Mouse (Mus musculus) kidney, postnatal 25 days (tissue): ENCODE measurements around the gene Serpinb13.
"Not testable (repeated sequence)": the region's sequence is repeated elsewhere in the genome, so short reads cannot be mapped to it uniquely, and the experiment has no call there.

ENCODE experiments used
- DNase-seq, 2 experiments: peaks; one replicate each; pipeline ENCODE4 v3.0.0; 2021; ENCODE audit warnings: mixed read lengths in 2 of 2

Serpinb13 gene

GRCm38 (mm10) chr1:106980684-106981083 lies at the start of gene Serpinb13:
Serpinb13 (plus strand) TSS chr1:106980984.
- DNase-seq, result no peak

- DNase-seq, result no peak
Observed at GRCm38 (mm10) chr1:106931954-106932353, 48.8 kb upstream of the Serpinb13 start.

GRCm38 (mm10) chr1:106933658-106934057 lies 47.1 kb upstream of the Serpinb13 start:
- no peak for DNase-seq

- no peak for DNase-seq
Observed at GRCm38 (mm10) chr1:106934265-106934664, 46.5 kb upstream of the Serpinb13 start, which contains the start of gene Serpinb12. Serpinb12 (plus strand) TSS chr1:106934449.

GRCm38 (mm10) chr1:106947217-106947616 lies 33.6 kb upstream of the Serpinb13 start:
- DNase-seq, result no peak

- no peak for DNase-seq
Observed at GRCm38 (mm10) chr1:106959981-106960380, 20.8 kb upstream of the Serpinb13 start.

- DNase-seq, result peak; percentile 23 to 34
Observed at GRCm38 (mm10) chr1:106961023-106961422, 19.8 kb upstream of the Serpinb13 start.

- no peak for DNase-seq
Observed at GRCm38 (mm10) chr1:106983092-106983491, 2.3 kb downstream of the Serpinb13 start.

GRCm38 (mm10) chr1:106983865-106984264 lies 3.1 kb downstream of the Serpinb13 start:
- DNase-seq, result no peak

GRCm38 (mm10) chr1:107000424-107000823 lies 19.6 kb downstream of the Serpinb13 start:
- DNase-seq, result no peak

GRCm38 (mm10) chr1:107001754-107002153 lies 21.0 kb downstream of the Serpinb13 start:
- DNase-seq, result no peak

- no peak for DNase-seq
Observed at GRCm38 (mm10) chr1:107006316-107006715, 25.5 kb downstream of the Serpinb13 start.

GRCm38 (mm10) chr1:107014530-107014929 lies 33.7 kb downstream of the Serpinb13 start:
- peak in 1 of 2 experiments; percentile 16 for DNase-seq

GRCm38 (mm10) chr1:107015210-107015609 lies 34.4 kb downstream of the Serpinb13 start:
- peak in 1 of 2 experiments; percentile 28 for DNase-seq

GRCm38 (mm10) chr1:107025886-107026285 lies 45.1 kb downstream of the Serpinb13 start:
- DNase-seq, result no peak

- DNase-seq, result not testable (repeated sequence)
Observed at GRCm38 (mm10) chr1:107034236-107034635, 53.5 kb downstream of the Serpinb13 start.
